Mouse (Mus musculus) c-Kit-positive CD71-negative TER-119-negative erythroid progenitor cells, embryonic 14.5 days (primary cell): ENCODE data around the gene Ptpn9.
"Not testable (repeated sequence)": the region's sequence is repeated elsewhere in the genome, so short reads cannot be mapped to it uniquely, and the experiment has no call there.

Source experiments
- DNase-seq: peaks from one replicate; pipeline ENCODE4 v3.0.0-alpha.2; 2013; ENCODE audit warnings: low read depth

The Ptpn9 gene

DNA sequence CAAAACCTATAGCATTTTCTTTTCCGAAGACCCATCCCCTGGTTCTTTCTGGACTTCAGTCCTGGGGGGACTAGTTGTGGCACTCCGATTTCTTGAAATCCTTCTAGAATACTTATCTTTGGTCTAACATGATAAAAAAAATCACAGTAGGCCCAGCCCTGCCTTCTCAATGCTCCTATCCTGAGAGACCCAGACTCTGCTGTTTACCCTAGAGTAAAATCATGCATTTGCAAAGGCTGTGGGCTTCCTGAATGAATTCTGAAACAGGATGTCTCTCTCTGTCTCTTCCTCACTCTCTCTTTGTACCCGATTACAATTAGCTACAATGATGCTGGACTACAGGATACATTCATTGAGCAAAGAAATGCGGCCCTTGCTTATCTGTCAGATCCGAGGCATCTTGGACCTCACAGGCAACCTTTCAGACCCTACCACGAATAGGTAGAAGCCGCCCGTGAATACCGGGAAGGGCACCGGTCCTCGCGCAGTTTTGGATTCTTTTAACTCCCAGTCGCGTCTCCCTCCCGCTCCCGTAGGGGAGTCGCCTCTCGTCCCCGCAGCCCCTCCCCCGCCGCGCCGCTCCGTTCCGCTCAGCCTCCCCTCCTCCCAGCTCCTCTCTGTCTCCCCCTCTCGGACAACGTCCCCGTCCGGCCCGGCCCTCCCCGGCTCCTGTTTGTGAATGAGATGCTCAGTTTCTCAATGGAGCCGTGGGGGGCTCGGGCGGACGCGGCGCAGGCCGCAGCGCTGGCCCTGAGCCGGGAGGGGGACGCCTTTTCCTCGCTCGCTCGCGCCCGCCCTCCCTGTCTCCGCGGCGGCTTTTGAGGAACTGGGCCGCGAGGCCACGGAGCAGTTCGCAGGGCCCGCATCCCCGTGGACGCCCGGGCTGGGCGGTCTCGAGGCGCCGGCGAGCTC lies at the start of gene Ptpn9:
TSS of gene Ptpn9 (plus strand) at position 638 of the 912 bp plus-strand sequence.
- peak; percentile 73 for DNase-seq

DNA sequence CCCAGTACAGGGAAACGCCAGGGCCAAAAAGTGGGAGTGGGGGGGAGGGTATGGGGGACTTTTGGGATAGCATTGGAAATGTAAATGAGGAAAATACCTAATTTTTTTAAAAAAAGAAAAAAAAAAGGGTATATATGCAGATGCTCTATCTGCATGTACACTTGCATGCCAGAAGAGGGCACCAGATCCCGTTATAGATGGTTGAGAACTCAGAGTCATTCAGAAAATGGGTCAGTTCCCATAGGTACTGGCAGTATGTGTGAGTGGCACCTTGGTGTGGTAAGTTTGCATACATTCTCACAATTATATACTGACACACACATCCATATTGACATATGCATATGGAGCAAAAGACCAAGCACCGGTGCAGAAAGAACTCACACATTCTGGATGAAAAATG lies 47.2 kb upstream of the Ptpn9 start:
- DNase-seq: not testable (repeated sequence)

DNA sequence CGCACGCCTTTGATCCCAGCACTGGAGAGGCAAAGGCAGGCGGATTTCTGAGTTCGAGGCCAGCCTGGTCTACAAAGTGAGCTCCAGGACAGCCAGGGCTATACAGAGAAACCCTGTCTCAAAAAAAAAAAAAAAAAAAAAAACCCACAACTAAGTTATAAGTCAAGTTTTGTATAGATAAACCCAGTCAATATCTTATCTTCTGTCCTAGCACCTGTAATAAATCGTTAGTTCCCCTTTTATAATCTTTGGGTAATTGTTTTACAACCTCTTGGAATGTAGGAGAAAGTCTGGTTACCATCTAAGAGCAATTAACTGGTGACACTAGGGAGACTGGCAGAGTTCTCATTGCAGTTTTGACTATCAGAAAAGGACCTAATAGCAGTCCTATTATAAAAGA lies 46.0 kb upstream of the Ptpn9 start:
- not testable (repeated sequence) for DNase-seq

DNA sequence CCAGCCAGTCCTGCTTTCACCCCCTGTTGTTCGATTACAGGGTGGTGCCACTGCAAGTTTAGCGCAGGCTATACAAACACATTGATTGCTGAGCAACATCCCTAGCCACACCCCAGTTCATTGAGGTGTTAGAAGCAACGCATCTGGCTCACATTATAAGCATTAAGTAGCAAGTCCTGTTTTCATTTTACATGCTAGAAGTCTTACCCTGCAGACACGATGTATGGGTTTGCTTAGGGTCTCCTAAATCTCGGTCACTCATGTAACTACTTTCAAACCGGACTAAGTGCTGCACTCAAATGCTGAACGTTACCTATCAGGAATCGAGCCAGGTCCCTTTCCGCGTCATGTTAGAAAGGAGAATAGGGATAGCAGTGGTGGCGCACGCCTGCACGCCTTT lies 45.0 kb upstream of the Ptpn9 start:
- no peak for DNase-seq

DNA sequence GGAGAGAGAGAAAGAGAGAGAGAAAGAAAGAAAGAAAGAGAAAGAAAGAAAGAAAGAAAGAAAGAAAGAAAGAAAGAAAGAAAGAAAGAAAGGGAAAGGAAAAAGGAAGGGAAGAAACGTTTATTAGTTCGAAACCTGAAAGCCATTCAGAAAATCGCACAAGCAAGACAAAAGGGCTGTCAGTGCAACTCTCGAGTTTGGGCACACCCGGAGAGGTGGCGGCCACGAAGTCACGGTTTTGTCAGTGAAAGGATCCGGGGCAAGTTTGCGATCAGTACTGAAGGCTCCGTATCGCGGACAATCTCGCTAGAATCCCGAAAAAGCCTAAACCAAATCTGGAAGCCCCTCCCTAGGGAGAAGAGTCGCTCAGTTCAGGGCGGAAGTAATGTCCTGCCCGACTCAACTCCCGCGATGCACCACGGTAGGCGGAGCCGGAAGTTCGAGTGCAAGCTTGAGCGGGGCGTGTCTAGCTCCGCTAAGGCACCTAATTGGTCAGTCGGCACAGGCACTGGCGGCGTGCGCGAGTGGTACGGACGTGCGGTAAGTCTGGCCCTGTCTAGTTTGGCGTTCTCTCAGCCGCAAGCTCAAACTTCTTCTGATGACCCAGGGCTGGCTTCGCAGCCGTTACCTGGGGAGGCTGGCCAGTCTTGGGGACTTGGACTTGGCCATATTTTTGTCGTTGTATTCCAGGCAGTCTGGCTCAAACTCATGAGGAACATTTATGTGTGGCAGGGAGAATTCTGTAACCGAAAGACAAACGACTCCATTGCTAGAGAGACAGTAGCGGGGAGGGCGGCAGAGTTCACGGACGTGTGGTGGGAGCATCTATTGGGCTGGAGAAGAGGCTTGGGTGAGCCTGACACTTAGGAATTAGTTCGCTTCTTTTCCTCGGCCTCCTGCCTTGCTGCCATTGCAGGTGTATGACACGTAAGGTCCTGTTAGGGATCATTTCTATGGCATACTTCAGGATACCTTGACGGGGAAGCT lies 44.0 kb upstream of the Ptpn9 start, which contains the start of gene Snupn:
TSS of gene Snupn (plus strand) at position 465 of the 987 bp plus-strand sequence.
- DNase-seq: peak; percentile 98

DNA sequence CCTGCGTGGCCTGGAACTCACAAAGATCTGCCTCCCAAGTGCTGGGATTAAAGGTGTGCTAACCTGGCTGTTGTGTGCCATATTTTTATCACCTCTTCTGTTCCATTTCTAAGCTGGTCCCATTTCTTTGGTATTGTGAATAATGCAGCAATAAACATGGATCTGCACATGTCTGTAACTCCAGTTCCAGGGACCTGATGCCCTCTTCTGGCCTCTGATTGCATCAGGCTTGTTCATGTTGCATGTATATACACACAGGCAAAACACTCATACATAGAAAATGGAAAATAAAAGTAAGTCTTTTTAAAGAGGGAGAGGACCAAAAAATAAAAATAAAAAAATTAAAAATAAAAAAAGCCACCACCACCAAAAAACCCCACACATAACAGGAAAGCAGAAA lies 41.2 kb upstream of the Ptpn9 start:
- DNase-seq: no peak

DNA sequence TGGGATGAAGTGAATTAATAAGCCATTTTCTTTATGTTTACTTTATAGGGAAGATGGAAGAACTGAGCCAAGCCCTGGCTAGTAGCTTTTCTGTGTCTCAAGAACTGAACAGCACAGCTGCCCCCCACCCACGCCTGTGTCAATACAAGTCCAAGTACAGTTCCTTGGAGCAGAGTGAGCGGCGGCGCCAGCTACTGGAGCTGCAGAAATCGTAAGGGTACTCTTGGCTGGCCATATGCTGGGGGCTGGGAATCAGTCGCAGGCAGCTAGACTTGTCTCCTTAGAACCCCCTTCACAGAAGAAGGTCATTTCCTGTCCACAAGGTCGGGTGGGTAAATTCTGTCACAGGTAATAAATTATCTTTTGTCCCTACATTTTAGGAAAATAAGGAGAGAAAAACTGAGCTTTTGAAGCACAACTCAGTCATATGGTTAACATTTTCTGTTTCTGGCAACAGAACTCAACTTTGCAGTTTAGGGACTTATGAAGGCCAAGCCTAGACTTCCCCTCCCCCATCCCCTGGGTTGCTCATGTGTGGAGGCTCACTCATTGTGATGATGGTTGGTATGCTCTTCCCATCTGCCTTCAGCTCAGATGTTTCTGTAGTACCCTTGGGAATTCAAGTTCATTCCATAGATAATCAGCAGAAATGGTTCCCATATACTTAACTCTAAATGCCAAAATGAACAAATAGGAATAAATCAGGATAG lies 37.6 kb upstream of the Ptpn9 start:
- DNase-seq: no peak

DNA sequence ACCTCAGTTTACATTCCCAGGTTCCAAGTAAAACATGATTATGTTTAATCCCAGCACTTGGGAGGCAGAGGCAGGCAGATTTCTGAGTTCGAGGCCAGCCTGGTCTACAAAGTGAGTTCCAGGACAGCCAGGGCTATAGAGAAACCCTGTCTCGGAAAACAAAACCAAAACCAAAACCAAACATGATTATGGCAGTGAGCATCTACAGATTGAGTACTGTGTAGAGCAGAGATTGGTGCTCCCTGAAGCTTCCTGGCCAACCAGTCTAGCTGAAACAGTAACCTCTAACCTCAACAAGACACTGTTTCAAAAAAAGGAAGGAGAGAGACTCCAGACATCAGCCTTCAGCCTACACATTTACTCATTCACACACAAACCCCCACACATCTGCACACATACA lies 36.0 kb upstream of the Ptpn9 start:
- DNase-seq: no peak

DNA sequence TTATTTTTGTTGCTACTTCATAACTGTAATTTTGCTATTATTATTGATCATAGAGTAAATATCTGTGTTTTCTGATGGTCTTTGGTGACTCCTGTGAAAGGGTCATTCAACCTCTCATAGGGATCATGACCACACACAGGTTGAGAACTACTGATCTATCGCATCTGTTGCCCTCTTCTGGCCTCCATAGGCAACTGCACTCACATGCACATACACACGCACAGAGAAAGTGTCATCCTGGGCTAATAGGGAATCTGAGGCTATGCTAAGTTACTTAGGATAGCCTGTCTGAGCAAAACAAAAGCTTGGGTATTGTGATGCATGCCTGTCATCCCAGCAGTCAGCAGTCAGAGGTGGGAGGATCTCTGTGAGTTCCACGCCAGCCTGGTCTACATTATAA lies 33.1 kb upstream of the Ptpn9 start:
- DNase-seq: no peak

DNA sequence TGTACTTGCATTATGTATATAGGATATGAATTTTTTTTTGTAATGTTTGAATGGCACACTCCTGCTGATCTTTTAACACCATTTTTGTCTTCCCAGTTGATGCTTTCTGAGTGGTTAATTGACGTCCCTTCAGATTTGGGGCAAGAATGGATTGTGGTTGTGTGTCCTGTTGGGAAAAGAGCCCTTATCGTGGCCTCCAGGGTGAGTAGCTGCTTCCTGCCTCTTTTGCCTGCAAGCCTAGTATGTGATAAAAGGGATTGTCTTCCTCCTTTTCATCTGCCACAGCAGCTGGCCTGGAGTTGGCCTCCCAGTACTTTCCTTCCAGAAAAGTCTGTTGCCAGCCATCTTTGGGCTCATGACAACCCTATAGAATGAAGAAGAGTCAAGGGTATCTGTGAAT lies 24.6 kb upstream of the Ptpn9 start:
- DNase-seq: no peak

DNA sequence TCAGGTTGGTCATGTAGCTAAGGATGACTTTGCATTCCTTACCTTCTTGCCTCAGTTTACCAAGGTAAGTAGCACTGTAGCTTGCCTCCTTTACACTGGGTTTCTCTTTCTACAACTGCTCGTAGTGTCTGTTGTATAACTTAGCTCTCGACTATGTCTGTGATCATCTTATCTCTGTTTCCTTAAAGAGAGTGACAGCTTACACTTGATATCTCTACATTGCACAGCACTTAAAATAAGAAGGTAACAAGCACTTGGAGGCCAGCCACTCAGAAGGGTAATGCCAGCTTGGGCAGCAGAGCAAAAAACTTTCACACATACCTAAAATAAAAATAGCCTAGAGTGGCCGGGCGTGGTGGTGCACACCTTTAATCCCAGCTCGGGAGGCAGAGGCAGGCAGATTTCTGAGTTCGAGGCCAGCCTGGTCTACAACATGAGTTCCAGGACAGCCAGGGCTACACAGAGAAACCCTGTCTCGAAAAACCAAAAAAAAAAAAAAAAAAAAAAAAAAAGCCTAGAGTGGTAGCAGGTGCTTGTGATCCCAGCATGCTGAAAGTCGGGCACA lies 20.7 kb upstream of the Ptpn9 start:
- no peak for DNase-seq

DNA sequence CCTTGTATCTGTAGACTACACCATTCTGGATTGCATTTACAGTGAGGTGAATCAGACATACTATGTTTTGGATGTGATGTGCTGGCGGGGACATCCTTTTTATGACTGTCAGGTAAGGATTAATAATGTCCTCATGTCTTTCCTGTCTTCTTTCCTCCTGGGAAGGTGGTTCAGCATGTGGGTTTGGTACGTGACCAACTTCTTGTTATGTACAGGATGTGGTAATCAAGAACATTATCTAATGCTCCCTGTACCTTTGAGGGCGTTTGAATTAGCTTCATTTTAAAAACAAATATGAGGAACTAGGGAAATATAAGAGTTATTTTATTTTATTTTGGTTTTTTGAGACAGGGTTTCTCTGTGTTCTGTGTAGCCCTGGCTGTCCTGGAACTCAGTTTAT lies 19.5 kb upstream of the Ptpn9 start:
- DNase-seq: no peak

DNA sequence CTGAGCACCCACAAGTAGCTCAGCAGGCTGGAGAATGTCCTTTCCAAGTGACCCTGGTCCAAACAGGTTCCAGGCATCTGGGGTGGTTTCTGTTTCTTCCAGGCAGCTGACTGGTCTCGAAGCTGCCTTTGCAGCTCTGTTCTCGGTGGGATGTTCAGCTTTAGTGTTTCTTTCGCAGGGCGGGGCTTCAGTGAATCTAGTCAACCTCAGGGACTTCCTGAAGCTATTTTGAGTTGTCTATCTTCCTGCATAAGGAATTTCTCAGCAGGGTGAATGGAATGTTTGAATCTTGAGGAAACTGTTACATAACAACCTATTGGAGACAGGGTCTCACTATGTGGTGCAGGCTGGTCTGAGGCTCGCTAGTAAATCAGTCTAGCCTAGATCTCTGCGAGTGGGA lies 14.5 kb upstream of the Ptpn9 start:
- DNase-seq: no peak

DNA sequence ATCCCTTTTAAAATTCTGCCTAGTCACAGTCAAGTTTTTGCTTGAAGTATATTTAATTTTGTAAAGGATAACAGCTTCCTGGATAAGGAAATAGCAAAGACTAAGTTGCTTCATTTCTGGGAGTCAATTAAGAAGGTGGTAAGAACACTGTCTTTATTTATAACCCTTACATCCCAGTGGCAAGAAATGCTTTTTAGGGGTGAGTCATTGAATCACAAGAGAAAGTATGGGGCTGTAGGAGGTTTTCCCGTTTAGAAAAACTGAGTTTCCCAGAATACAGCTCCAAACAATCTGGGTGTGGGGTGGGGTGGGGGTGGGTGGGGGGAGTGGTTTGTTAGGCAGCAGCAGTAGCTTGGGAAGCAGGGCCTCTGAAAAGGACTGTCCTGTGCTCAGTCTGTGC lies 13.2 kb upstream of the Ptpn9 start:
- no peak for DNase-seq

DNA sequence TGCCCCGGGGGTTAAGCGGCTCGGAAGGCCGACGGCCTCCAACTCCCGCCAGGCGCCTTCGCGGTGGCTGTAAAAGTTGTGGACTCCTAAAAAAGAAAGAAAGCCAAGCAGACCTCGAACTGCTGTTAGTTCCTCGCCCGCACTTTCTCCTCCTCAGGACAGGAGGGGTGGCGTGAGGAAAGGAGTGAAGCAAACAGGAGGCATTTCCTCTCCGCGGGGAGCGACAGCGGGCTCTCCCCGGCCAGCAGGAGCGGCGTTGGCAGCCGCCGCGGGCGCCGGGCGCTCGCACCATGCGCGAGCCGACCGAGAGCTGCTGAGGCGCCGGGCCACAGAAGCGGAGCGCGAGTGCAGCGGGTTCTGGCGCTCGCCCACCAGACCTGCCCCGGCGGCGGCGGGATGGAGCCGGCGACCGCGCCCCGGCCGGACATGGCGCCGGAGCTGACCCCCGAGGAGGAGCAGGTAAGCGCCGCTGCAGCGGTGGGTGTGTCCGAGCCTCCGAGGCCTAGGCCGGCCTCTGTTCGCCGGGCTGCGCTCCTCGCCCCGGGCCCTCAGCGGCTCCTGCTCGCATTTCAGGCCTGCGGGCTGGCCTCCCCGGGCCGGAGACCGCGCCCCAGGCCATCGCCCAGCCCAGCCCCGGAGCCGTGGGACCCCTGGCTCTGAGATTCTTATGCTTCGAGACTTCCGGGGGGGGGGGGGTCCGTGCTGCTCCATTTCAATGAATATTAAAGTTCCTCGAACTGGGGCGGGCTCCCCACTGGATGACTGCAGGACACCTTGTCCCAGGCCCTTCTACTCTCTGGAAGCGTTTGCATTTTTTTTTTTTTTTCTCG lies 690 bp downstream of the Ptpn9 start:
- peak; percentile 20 for DNase-seq

DNA sequence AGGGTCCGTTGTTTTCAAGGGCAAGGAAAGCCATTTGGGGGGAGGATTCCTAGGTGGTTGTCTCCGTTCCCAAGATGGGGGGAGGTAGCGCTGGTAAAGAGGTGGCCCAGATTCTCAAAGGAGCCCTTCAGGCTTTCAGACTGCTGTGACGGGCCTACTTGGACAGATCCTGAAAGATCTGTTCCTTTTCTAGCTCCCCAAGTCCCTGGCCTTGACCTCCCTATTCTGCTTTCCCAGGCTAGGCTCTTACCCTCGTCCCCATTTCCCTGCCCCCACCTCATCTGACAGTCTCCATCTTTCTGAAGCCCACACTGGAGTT lies 1.3 kb downstream of the Ptpn9 start:
- peak; percentile 12 for DNase-seq

DNA sequence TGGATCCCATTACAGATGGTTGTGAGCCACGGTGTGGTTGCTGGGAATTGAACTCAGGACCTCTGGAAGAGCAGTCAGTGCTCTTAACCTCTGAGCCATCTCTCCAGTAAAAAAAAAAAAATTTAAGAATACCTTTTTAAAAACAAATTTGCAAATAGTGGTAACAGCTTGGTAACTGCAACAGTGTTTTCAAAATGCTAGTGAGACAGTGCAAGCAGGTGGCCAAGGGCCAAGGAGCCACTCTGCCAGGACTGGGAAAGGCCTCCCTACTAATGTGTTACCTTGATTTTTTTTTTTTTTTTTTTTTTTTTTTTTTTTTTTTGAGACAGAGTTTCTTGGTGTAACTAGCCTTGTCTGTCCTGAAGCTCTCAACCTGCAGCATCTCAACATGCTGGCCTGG lies 2.5 kb downstream of the Ptpn9 start:
- DNase-seq: not testable (repeated sequence)

DNA sequence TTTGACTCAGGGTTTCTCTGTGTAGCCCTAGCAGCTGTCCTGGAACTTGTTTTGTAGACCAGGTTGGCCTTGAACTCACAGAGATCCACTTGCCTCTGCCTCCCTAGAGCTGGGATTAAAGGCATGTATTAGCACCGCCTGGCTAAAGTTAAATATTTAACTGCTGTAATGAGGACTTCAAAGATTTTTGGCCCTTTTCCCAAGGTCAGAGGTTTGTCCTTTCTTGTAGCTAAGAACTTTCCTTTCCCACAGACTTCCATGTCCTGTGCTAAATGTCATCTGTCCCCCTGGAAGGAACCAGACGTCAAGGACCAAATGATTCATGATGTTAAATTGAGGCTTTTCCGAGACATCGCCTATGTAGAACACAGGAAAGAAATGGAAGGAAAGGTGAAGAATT lies 8.3 kb downstream of the Ptpn9 start:
- DNase-seq: no peak

DNA sequence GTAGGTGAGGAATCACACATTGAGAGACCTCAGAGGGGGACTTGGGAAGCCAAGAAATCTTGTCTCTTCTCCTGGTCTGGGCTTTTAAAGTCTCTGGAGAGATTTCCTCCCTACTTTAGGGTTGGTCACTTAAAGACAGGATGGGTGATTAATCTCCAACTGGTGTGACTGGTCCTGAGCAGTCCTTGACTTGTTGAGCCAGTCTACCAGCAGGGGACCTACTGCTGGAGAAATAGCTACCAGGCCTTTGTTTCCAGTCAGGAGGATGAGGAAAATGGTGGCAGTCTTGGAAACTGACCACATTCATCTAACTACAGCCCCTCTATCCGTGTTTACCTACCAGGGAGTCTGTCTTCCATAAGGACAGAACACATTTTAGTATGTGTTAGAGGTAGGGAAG lies 17.7 kb downstream of the Ptpn9 start:
- no peak for DNase-seq

DNA sequence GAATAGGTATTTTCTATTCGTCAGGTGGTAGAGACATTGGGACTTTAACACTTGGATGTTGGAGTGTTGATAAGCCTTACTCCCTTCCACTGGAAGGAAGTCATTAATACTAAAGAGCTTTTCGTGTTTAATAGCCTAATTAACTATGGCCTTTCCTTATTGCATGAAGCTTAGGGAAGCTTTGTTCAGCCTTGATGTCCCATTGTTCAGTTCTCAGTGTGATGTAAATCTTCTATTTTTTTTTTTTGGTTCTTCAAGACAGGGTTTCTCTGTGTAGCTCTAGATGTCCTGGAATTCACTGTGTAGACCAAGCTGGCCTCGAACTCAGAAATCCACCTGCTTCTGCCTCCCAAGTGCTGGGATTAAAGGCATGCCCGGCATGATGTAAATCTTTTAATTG lies 18.2 kb downstream of the Ptpn9 start:
- DNase-seq: no peak

DNA sequence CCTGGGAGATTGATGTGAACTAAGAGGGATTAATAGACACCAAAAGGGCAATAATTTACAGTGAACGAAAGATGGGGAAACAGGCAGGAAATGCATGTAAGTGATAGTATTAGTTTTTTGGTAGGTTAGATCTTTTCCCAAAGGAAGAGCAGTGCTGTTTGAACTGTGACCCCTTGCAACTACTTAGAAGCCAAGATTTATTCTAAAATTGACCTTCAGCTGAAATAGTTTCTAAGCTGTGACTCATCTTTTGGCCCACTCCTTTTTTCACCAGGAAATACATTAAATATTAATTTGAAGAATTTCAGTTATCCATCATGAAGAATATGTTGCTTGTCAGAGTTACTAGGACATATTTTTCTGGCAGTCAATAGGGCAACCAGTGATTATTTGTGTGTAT lies 19.0 kb downstream of the Ptpn9 start:
- no peak for DNase-seq
